Mouse (Mus musculus) thymus, adult 18-20 months (tissue): ENCODE measurements around the gene Uba2.
"Not testable (repeated sequence)": the region's sequence is repeated elsewhere in the genome, so short reads cannot be mapped to it uniquely, and the experiment has no call there.

Experiments
- DNase-seq, 2 experiments: peaks; one replicate each; pipeline ENCODE4 v3.0.0; 2022; ENCODE audit warnings: mixed read lengths in 2 of 2

Gene Uba2

DNA sequence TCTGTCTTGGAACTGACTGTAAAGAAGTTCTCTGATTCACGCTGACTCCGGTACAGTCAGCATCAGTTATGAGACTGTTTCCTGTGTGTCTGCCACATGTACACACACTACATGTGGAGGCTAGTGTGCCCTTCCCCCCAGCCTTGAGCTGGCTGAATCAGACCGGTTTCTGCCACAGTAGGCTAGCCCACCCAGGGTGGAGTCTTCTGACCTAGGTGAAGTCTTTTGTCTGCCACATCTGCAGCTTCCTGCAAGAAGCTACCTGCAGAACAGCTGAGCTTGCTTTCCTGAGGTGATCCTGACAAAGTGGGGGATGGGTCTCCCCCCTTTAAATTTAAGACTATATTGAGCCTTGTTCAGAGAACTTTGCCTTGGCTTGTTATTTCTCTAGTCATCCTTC is at the start of gene Uba2:
Gene Uba2 (minus strand): TSS at position 146 of the 400 bp plus-strand sequence.
- no peak for DNase-seq

DNA sequence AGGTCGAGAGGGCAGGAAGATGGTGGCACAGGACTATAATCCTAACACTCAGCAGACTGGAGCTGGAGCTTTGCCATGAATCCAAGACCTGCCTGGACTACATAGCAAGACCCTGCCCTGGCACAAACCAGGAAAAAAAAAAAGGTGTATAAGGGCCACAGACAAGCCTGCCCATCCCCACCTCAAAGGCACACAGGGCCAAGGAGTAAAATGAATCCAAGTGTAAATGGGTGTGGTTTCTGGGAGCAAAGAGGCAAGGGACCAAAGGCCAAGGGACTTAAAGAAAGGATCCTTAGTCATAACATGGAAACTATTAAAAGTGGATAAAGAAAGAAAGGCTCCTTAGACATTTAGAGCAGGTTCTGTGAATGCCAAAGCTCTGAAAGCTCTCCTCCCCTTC is 49.1 kb upstream of the Uba2 start:
- DNase-seq: no peak

DNA sequence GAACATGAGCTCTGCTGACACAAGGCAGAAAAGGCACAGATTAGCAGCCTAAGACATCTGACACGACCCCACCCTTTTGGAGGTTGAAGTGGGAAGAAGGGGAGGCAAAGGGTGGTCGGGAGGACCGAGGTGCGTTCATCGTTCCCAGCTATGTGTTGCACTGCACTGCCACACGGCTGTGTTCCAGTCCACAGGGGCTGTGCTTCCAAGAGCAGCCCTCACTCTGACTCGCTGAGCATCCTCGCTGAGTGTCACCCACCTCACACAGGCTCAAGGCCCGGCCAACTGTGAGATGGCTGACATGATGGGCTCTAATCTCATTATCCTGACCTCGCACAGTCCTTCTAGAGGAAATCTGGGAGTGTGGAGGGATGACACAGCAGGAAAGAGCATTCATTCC is 47.1 kb upstream of the Uba2 start:
- DNase-seq: no peak

DNA sequence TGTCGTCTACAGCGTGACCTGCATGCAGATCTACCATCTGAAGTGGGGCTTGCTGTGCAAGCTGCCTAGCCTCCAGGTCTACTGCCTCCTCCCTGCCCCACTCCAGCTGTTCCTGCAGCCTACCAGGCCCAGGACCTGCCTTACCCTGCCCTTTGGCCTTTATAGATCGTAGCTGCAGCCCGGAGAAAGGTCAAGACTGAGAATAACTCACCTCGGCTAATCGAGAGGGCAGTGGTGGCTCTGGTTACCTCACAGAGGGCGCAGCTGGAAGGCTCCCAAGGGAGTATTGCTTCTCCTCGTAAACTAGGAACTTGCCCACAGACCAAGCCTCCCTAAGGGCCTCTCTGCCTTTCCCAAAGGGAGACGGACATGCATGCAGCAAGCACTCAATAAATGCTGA is 46.1 kb upstream of the Uba2 start:
- no peak for DNase-seq

DNA sequence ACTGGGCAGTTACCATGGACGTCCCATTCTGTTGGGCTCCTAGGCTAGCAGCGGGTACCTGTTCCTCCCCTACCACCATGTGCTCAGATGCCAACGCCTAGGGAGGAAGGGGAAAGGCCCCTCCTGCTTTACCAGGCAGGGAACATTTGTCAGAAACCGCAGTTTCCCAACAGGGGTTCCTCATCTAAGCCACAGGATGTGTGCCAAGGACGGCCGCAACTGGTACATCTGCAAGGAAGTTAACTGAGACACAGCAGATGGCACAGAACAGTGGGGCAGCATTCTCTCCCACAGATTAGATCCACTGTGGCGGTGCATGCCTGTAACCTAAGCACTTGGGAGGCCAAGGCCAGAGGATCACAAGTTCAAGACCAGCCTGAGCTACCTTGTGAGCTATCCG is 45.2 kb upstream of the Uba2 start:
- no peak for DNase-seq

GRCm38 (mm10) chr7:34213281-34213680 is 43.9 kb upstream of the Uba2 start:
- DNase-seq: no peak

GRCm38 (mm10) chr7:34208027-34208745 is 38.8 kb upstream of the Uba2 start:
- no peak for DNase-seq

GRCm38 (mm10) chr7:34206331-34206730 is 36.9 kb upstream of the Uba2 start:
- no peak for DNase-seq

DNA sequence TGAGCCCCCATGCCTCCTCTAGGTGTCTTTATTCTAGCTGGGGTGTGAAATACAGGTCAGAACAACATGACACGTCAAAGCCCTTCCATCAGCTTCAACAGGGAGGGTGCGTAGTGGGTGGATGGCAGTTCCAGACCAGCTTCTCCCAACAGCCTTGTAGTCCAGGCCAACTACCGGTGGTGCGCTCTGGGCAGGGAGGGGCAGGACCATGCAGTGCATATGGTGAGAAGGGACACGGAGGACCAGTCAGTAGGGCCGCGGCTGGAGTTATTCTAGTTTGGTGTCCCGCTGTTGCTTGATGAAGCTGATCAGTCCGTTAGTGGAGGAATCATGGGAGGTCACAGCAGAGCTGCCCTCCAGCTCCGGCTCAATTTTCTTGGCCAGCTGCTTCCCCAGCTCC is 32.7 kb upstream of the Uba2 start:
- DNase-seq: not testable (repeated sequence)

- no peak for DNase-seq
These were observed 31.4 kb upstream of the Uba2 start for GRCm38 (mm10) chr7:34200829-34201228.

- DNase-seq: no peak
These were observed 28.9 kb upstream of the Uba2 start for GRCm38 (mm10) chr7:34198346-34198745.

DNA sequence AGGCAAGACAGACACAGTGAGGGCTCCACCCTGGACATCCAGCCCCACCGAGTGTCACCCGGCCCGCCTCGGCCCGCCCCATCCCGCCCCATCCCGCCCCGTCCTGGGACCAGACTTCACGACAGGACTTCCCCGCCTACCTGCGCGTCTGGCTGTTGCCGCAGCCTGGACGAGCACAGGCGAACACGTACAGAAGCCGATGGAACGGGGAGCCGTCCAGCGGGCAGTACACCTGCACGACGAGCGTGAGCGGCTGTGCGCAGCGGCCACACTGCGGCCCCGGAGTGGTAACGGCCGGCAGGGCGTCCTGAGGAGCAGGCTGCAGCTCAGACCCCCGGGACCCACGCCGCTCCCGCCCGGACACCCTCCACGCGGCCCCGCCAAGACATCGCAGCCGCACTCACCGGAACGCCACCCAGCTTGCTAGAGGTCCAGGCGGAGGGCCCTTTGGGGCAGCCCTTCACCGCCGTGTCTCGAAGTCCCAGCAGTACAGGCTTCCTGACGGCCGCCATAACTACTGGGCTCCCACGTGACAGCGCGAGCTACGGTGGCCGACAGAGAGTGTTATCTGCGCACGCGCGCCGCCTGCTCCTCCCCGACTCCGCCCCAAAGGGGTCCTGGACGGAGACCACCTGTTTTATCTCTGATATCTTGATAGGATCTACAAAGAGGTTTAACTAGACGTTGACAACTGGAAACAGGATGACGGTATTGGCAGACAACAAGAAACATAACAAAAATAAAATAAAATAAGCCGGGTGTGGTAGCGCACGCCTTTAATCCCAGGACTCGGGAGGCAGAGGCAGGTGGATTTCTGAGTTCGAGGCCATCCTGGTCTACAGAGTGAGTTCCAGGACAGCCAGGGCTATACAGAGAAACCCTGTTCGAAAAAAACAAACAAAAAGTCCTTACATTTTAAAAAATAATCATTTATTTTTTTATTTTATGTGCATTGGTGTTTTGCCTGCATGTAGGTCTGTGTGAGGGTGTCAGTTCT is 27.0 kb upstream of the Uba2 start, which contains the start of gene Pdcd2l:
Gene Pdcd2l (minus strand): TSS at position 530 of the 997 bp plus-strand sequence.
- peak; percentile 77 to 82 for DNase-seq

DNA sequence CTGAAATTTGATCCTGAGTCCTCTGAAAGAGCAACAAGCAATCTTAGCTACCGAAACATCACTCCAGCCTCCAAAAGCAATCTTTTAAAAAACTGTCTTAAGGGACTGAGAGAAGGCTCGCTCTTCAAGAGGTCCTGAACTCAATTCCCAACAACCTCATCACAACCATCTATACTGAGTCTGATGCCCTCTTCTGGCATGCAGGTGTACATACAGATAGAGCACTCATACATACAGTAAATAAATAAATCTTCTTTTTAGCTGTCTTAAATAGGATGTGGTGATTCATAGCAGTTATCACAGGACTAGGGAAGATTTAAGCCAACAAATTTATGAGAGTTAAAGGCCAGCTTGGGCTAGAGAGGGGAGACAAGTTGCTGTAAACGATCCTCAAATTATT is 26.2 kb upstream of the Uba2 start:
- DNase-seq: no peak

GRCm38 (mm10) chr7:34192825-34193224 is 23.4 kb upstream of the Uba2 start:
- DNase-seq: no peak

DNA sequence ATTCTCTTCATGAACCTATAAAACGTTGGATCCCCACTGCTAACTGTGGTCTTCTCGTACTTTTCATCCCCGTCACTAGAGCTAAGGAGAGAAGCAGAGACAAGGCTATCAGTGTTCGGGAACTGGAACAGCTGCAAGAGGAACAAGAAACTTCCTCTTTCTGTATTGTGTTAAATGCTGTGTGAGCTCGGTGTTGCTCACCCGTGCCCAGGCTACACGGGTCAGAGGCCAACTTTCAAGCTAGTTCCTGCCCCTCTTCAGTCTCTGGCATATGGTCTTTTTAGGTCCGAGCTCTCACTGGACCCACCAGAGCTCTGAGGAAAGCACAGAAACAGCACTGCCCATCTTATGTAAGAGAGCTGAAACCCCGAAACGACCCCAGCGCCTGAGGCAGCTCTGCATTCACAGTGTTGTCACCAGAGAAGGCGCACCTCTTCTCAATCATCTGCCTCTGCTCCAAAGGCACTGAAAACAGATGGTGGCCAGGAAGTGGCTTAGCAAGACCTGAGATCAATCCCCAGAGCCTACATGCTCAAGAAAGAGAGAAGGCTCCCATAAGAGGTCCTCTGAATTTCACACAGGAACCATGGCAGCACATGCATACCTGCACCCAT is 20.1 kb upstream of the Uba2 start:
- no peak for DNase-seq

DNA sequence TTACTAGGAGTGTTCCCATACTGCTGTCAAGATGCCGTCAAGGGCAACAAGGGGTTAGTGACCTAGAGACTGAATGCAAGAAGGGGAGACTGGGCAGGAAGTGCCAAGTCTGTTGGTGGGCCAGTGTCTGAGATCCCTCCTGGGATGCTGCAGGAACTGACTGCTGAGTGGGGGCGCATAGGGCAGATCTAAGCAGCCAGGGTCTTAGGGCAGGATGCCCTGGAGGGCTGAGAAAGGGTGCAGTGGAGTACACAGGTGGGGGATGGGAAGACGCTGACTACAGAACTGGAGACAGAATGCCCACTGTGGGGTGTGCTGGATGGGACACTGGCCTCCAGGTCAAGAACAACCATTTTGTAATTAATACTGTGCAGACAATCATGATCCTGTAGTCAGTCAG is 14.4 kb upstream of the Uba2 start:
- DNase-seq: no peak

- no peak for DNase-seq
These were observed 14.0 kb upstream of the Uba2 start for GRCm38 (mm10) chr7:34183356-34183755.

GRCm38 (mm10) chr7:34176241-34176640 is 6.8 kb upstream of the Uba2 start:
- DNase-seq: not testable (repeated sequence)

DNA sequence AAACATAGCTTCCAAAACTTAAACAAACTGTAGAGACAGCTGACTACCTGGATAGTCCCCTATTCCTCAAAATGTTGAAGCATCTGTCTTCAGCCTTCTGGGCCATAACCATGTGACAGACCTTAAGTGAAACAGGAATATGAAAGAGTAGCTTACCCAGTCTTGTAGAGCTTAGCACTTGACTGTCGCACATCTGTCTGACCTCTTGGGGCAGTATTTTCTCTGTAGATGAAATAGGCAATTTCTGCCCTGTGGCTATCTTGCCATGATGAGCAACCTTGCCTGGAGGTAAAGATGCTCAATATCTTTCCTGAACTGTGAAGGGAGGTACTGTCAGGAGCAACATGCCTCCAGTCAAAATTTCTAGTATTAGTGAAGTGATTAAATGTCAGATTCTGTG is 2.9 kb upstream of the Uba2 start:
- DNase-seq: no peak

- peak; percentile 78 to 80 for DNase-seq
These were observed 738 bp downstream of the Uba2 start for GRCm38 (mm10) chr7:34168470-34169251.

GRCm38 (mm10) chr7:34167766-34168469 is 1.5 kb downstream of the Uba2 start:
- DNase-seq: peak in 1 of 2 experiments; percentile 10

- no peak for DNase-seq
These were observed 2.5 kb downstream of the Uba2 start for GRCm38 (mm10) chr7:34166850-34167249.
